Mouse (Mus musculus) C2C12 (cell line): ENCODE measurements at regions not wholly inside any gene's neighbourhood (a gene's known extent, or its start where the extent isn't known, plus 50 kb on each side); places are given as distances from the start of the nearest gene placed in this dataset.

Experiments used
- H3K27me3 ChIP-seq: one replicate; pipeline ENCODE4 v1.6.1; 2011; ENCODE audit not compliant: control insufficient read depth, insufficient read depth, insufficient read length
- H3K36me3 ChIP-seq: one replicate; pipeline ENCODE4 v1.6.1; 2011; ENCODE audit not compliant: control insufficient read depth, insufficient read depth
- H3K4me3 ChIP-seq: one replicate; pipeline ENCODE4 v1.5.1; 2011; ENCODE audit warnings: mild to moderate bottlenecking, control low read depth; ENCODE audit not compliant: poor library complexity, insufficient read depth, severe bottlenecking
- H3K79me2 ChIP-seq: one replicate; pipeline ENCODE4 v1.6.1; 2011; ENCODE audit not compliant: control insufficient read depth, insufficient read depth
- H3K79me3 ChIP-seq: one replicate; pipeline ENCODE4 v1.6.1; 2011; ENCODE audit warnings: low read depth, control low read depth
- H3ac ChIP-seq: one replicate; pipeline ENCODE3; 2011; ENCODE audit warnings: low read depth; ENCODE audit not compliant: control insufficient read depth, insufficient read length
- CEBPB ChIP-seq: IDR thresholded peaks from one replicate; pipeline ENCODE4 v1.6.1; 2011; ENCODE audit warnings: low read depth, mild to moderate bottlenecking, control low read depth, moderate library complexity
- CTCF ChIP-seq: IDR thresholded peaks from one replicate; pipeline ENCODE4 v1.5.1; 2011; ENCODE audit not compliant: control insufficient read depth, insufficient read depth, insufficient read length
- FOSL1 ChIP-seq: IDR thresholded peaks from one replicate; pipeline ENCODE4 v1.8.0; 2011; ENCODE audit warnings: mild to moderate bottlenecking, low read length; ENCODE audit not compliant: poor library complexity, insufficient read depth, severe bottlenecking
- MAX ChIP-seq: IDR thresholded peaks from one replicate; pipeline ENCODE4 v1.6.1; 2011; ENCODE audit warnings: mild to moderate bottlenecking, control low read depth
- MYOD1 ChIP-seq: IDR thresholded peaks from one replicate; pipeline ENCODE4 v1.6.1; 2011; ENCODE audit warnings: low read depth; ENCODE audit not compliant: control insufficient read depth, insufficient read length
- MYOG ChIP-seq: IDR thresholded peaks from one replicate; pipeline ENCODE4 v1.6.1; 2011; ENCODE audit not compliant: control insufficient read depth, insufficient read length; ENCODE audit errors: extremely low read depth
- USF1 ChIP-seq: IDR thresholded peaks from one replicate; pipeline ENCODE4 v1.6.1; 2011; ENCODE audit warnings: low read depth, mild to moderate bottlenecking, control low read depth, moderate library complexity

DNA sequence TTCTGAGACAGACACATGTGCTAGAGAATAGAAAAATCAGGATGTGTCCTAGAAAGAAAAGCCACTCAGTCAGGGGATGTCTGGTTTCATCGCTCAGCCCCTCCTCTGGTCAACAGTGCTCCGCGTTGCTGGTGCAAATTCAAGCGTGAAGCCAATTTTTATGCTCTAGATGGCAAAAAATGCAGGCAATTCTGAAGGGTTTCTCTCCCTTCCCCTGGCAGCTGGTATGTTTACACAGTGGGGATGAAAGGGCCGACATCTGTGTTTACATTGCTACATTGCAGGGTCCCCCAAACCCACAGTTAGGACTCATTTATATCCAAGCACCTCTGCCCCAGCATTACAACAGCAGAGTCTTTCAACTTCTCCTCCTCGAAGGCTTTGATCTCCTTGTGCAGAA is 203.3 kb downstream of the Etaa1 start:
- Histone ChIP-seq H3K27me3 (no peaks in the 10 kb centered on the region), H3ac (no peak overlapping the region), H3K79me2 (no peaks in the 10 kb centered on the region), H3K36me3 (no peaks in the 10 kb centered on the region), H3K4me3 (no peak overlapping the region), H3K79me3 (no peaks in the 10 kb centered on the region)
- no peak for TF ChIP-seq FOSL1
- TF ChIP-seq MYOG, result no peak
- TF ChIP-seq CTCF, result no peak
- no peak for TF ChIP-seq MYOD1
- TF ChIP-seq USF1, result no peak
- no peak for TF ChIP-seq MAX
- TF ChIP-seq CEBPB, result no peak

DNA sequence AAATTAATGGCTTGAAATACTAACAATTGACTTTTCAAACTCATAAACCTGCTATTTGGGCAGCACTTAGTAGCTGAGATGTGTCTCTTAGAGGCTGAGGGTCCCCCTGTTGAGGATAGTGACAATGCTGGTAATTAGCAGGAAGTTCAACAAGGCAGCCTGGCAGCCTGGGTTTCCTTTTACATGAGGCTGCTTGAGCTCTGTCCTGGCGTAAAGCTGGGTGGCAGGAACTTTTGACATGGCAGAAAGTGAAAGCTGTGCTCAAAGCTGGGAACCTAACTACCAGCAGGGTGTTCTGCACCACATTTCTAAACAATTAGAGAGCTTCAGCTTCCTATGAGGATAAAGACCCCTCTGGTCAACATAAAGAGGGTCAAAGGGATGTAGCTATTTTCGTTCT is 194.5 kb downstream of the Etaa1 start:
- Histone ChIP-seq H3K4me3 (no peak overlapping the region), H3K79me3 (no peaks in the 10 kb centered on the region), H3K79me2 (no peaks in the 10 kb centered on the region), H3K36me3 (no peaks in the 10 kb centered on the region), H3K27me3 (no peaks in the 10 kb centered on the region), H3ac (no peak overlapping the region)
- TF ChIP-seq MYOG, result no peak
- no peak for TF ChIP-seq MAX
- no peak for TF ChIP-seq MYOD1
- TF ChIP-seq FOSL1, result no peak
- TF ChIP-seq USF1, result no peak
- TF ChIP-seq CTCF, result no peak
- TF ChIP-seq CEBPB, result no peak

DNA sequence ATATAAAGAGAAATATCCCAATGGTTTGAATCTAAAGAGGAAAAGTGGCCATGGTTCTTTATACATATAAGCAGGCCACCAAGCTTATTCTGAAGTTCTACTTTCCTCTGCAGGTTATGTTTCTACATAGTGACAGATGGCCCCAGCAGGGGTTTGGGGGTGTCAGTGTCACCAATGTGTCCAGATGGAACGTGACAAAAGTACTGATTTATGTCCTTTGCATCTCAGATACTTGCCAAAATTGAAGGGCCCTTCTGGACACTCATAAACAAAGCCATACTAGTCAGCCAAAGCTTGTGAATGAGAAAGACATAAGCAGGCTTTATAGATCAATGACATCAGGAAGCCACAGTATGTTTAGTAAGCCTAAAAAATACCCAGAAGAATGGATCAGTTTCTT is 190.3 kb downstream of the Etaa1 start:
- Histone ChIP-seq H3K79me3 (no peaks in the 10 kb centered on the region), H3ac (no peak overlapping the region), H3K4me3 (no peak overlapping the region), H3K79me2 (no peaks in the 10 kb centered on the region), H3K27me3 (no peaks in the 10 kb centered on the region), H3K36me3 (no peaks in the 10 kb centered on the region)
- TF ChIP-seq MYOD1 (no peak), USF1 (no peak), CTCF (no peak), FOSL1 (no peak), CEBPB (no peak), MAX (no peak), MYOG (no peak)

DNA sequence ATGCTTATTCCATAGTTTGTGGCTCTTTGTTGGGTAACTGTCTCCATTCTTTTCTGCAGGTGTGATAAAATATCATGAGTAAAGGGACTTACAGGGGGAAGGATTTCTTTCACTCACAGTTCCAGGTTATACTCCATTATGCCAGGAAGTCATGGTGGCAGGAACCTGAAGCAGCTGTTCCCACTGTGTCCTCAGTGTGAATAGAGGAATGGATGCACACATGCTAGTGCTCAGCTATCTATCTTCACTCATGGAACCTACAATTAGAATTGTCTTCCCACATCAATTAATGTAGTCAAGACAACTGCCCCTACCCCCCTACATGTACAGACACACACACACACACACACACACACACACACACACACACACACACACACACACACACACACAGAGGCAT is 189.5 kb downstream of the Etaa1 start:
- TF ChIP-seq CTCF, result no peak
- TF ChIP-seq USF1, result no peak
- no peak for TF ChIP-seq FOSL1
- no peak for TF ChIP-seq MYOD1
- TF ChIP-seq MAX, result no peak
- no peak for TF ChIP-seq CEBPB
- no peak for TF ChIP-seq MYOG
- Histone ChIP-seq H3ac (no peak overlapping the region), H3K27me3 (no peaks in the 10 kb centered on the region), H3K36me3 (no peaks in the 10 kb centered on the region), H3K4me3 (no peak overlapping the region), H3K79me3 (no peaks in the 10 kb centered on the region), H3K79me2 (no peaks in the 10 kb centered on the region)

DNA sequence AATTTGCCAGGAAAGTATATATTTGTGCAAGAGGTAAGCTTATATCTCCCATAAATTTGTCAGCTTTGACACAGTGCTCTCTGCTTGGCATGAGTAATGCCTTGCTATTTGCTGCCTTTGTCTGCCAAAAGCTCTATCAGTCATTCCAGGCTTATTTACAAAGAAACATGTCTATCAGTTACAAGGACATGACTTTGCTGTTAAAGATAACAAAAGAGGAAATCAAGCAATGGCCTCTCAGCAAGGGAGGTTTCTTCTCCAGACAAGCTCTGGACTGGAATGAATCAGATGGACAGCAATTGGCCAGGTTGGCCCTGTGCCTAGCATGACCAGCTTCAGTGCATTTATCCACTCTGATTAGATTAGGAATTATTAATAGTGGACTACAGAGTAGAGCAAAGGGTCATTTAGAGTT is 185.3 kb downstream of the Etaa1 start:
- no peak overlapping the region for H3ac ChIP-seq
- no peaks in the 10 kb centered on the region for H3K79me2 ChIP-seq
- TF ChIP-seq CEBPB, result no peak
- no peak for TF ChIP-seq MYOG
- no peak for TF ChIP-seq USF1
- TF ChIP-seq FOSL1, result no peak
- no peak for TF ChIP-seq MYOD1
- no peak for TF ChIP-seq MAX
- no peaks in the 10 kb centered on the region for H3K27me3 ChIP-seq
- H3K36me3 ChIP-seq, result no peaks in the 10 kb centered on the region
- no peak overlapping the region for H3K4me3 ChIP-seq
- H3K79me3 ChIP-seq, result no peaks in the 10 kb centered on the region

DNA sequence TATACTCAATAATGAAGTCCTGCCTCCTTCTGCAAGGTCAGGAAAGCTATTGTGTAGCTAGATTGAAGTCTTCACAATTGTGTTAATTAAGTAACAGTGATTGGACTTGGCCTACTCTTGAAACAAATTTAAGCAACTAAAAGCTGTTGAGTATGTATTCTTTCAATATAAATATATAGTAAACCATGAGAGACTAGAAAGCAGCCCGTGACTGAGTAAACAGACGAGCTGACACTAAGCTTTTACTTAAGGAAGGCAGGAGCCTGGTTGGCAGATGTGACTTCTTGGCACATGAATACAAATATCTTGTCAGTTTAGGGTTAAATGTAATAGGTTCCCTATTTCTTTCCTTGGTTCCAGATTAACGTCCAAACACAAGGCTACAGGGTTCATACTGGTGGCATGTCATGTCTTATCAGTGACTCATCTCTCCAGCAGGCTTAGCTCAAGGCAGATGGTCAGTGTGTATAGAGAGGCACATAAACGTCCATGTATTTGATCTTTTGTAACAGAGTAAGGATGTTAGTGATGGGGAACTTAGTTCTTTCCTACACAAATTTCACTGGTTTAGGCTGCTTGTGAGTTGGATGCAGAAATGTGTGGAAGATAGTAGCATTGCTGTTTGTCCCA is 184.7 kb downstream of the Etaa1 start:
- no peaks in the 10 kb centered on the region for H3K36me3 ChIP-seq
- no peak overlapping the region for H3K4me3 ChIP-seq
- TF ChIP-seq MAX (no peak), CEBPB (no peak), USF1 (no peak), MYOD1 (no peak), CTCF (no peak), FOSL1 (no peak)

More for the DNA sequence above, 184.7 kb downstream of the Etaa1 start:
- Histone ChIP-seq H3K27me3 (no peaks in the 10 kb centered on the region), H3ac (no peak overlapping the region), H3K79me3 (no peaks in the 10 kb centered on the region), H3K79me2 (no peaks in the 10 kb centered on the region)
